Mouse (Mus musculus): ENCODE measurements at regions not wholly inside any gene's neighbourhood (a gene's known extent, or its start where the extent isn't known, plus 50 kb on each side); places are given as distances from the start of the nearest gene placed in this dataset.

DNA sequence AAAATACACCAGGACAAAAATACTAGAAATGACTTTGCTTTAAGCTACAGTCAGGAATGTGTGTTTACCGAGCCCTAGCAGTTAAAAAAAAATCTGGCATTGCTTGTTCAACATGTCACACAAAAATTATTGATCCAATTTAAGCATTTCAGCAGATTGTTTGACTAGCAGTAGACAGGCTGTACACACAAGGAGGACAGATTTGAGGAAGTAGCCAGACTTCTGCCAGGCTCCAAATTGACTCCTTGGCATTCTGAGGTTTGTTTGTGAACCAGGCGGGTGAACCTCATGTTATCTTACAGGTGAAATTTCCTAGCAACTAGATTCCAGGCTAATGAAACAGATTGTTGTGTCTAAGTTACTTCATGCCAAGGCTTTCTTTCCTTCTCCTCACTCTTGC lies 348.8 kb downstream of the Hs3st3b1 start:
- DNase-seq (ENCODE audit: low read depth, low spot score) = no peak

DNA sequence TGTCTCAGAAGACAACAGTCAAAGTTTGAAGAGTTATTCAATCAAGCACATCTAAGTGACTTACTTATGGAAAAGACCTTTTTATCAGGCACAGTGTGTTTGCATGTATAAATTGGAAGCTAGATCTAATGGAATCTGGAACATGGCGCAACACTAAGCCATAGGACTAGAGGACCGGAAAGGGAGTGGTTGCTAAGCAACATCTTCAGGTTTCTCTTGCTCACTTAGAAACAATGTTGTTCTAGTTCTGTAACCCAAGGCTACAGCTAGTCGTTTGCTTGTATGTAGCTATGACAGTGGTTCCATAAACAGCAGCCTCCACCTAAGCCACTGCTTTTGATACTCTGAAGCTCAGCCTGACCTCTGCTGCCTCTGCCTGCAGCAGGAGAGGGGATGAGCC lies 338.8 kb downstream of the Hs3st3b1 start:
- no peak for DNase-seq (ENCODE audit: low read depth, low spot score)

DNA sequence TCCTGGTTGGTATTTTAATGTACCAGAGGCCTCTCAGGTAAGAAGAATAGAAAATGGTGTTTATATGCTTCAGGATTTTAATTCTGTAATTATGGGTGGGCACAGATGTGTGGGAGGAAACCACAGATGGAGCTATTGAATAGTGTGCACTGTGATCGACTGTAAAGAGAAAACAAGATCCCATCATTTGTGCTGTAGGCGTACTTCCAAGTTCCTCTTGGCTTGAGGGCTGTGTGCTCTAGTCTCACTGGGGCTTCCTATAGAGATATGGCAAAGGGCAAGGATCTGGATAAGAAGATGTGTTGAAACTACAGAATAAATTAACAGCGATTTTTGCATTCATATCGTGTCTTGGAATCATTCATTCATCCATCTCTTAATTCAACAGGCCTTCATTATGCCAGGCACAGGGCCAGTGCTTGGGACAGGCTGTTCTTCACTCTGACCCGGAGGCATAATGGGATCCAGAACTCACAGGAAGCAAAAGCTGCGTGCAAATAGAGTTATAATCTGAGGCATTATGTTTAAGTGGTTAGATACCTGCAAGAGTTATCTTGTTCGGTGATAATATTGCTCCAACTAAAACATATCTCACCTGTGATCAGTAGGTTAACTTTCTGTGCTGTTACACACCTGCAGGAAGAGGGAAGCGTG lies 336.7 kb downstream of the Hs3st3b1 start:
- DNase-seq (ENCODE audit: low read depth, low spot score) = no peak

DNA sequence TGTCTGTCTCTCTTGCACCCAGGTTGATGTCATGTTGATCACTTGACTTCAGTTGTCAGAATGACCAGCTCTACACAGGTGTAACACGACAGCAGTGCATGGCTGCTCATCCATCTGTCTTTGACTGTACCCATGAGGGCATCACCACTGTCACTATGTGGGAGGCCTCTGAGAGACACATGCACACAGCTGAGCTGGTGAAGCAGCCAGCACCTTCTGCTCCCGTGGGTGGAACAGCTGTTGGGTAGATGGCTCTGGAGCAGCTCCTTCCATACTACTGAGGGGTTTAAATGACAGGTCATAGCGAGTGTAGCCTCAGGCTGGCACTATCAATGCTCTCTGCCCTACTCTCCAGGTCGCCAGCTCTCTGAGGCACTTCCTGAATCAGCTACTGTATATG lies 301.9 kb downstream of the Hs3st3b1 start:
- DNase-seq (ENCODE audit: low read depth, low spot score) = peak; percentile 9

DNA sequence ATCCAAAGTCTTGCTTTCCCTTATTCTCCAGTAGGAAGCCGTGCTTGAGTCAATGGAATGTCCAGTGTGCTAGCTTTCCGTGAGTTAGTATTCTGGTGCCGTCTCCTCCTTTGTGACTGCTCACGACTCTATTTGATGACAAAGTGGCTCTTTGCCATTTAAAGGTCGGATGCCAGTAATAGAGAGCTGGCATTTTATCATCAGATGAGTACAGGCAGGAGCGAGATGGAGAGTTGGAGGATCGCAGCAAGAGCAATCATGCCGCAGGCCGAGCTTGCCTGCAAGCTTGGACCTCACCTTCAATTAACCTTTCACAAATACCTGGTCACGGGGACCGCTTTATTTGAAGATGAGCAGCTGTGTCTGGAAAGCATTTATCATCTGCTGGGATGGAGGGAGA lies 291.8 kb downstream of the Hs3st3b1 start:
- DNase-seq (ENCODE audit: low read depth, low spot score) = no peak

DNA sequence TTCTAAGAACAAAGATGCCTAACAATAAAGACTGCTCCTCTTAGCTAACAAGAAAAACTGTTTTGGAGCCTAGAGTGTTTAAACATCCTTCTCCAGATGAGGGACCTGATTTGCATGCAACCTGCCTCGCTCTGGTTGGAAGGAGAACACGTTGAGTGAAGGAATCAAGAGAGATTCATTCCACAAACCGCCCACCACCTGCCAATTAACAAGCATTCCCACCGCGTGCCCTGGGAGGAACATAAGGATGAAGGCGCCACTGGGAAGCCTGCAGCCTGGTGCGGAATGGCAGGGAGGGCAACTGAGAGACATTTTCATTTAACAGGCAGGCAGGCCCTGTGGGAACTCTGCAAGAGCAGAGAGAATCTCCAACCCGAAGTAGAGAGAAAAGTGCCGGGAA lies 265.0 kb downstream of the Hs3st3b1 start:
- no peak for DNase-seq (ENCODE audit: low read depth, low spot score)

DNA sequence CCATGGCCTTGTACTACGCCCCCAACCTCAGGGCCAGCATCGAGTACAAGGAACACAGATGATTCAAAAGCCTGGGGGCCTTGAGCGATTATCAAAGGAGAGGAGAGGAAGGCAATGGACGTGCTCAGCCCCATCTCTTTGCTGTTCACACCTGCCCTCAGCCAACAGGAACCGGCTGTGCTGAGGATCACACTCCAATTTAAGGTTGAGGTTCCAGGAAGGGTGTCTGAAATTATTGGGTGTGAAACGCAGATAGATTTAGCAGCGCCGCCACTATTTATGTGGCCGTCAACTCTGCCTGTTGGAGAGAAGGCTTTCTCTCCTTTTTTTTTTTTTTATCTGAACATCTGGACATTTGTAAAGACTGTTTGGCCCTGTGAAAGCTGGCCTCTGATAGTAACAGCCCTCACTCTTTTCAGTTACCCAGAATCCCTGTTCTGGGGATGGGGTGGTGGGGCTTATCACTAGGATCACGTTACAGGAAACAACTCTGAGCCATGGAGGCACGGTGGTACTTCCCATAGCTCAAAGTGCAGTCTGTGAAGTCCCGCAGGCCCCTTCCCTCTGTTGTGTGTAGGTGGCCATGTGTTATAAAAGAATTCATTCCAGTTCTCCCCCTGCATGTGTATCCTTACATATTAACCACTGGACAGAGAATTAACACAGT lies 256.7 kb downstream of the Hs3st3b1 start:
- no peak for DNase-seq (ENCODE audit: low read depth, low spot score)

DNA sequence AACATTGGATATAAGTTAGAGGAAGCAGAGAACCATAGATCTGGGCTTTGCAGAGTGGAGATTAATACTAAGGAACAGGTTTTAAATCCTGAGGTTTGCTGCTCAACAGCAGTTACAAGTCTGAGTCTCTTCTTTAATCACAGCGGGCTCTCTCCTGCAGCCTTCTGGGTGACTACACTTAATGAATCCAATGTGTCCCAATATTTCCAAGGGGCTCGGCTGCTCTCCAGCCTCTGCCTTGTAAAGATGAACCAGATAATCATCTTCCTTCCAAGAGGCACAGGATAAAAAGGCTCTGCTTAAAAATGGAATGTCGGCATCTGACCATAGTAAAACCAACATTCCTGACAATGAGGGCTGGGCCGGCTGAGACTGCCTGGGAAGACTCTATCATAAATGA lies 251.6 kb downstream of the Hs3st3b1 start:
- DNase-seq (ENCODE audit: low read depth, low spot score) = no peak

DNA sequence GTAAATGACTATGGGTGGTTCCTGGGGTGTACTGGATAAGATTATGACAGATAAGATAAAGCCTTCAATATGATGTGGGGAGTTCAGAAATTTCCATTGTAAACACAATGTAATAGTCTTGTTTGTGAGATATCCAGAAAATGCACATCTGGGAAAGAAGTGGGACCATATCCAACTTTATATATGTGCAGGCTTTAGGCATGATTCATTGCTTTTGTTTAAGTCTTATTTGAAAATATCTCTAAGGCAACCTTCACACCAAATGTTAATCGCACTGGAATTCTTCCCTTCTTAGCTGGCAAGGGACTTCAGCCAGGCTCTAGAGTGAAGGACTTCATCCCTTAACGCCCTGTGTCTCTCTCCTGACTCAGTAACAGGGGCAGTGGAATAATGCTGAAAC lies 250.3 kb downstream of the Hs3st3b1 start:
- no peak for DNase-seq (ENCODE audit: low read depth, low spot score)

DNA sequence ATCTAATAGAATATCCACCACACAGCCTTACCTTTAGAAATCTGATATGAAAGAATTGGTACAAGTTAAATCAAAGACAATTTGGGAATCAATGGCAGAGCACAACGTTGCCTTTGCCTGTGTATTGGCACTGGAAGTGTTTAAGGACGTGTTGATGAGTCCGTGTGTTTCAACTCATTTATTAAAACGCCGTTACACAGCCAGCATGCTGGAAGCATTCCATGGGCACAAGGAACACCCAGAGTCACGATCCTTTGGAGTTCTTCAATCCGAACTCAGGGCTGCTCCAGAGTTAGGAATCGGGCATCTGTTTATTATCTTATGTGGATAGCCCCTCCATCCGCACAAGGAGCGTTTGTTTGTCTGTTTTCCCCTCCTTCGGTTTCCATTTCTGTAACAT lies 244.2 kb downstream of the Hs3st3b1 start:
- DNase-seq (ENCODE audit: low read depth, low spot score) = no peak

DNA sequence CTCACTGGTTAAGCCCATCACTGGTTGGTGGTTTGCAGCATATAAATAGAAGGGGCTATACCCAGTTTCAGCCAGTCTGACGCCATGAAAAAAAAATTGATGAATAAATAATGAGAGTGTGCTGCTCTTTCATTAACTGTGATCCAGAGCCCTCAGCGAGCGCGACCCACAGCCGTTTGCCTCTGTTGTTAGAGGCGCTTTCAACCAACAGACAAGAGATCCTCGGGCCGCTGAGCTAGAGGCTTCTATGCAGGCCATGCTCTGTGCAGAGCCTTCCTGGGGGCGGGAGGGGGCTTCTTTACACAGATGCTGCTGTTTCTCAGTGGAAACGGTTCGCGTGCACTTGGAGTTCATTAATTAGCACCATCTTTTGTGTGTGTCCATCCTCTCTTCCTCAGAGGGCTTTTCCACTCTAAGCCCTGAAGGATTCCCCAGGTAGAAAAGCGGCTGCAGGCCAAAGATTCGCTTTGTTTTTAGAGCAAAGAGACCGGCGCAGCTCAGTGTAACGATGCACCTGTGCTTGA lies 243.6 kb downstream of the Hs3st3b1 start:
- no peak for DNase-seq (ENCODE audit: low read depth, low spot score)

DNA sequence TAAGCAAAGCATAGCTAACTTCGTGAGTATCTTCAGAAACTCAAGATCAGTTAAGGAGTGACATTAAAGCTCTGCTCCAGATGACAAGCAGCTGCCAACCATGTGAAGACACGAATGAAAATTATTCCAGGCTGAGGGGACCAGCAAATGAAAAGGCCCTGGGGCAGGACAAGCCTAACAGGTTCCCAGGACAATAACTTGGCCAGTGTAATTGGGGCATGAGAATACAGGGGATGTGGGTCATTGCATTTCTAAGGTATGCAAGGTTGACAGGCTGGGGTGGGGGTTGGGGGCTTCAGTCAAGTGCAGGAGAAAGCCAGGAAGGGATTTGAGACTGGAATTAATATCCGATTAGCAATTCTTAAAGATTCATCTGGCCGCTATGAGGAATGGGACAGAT lies 242.6 kb downstream of the Hs3st3b1 start:
- DNase-seq (ENCODE audit: low read depth, low spot score) = no peak

DNA sequence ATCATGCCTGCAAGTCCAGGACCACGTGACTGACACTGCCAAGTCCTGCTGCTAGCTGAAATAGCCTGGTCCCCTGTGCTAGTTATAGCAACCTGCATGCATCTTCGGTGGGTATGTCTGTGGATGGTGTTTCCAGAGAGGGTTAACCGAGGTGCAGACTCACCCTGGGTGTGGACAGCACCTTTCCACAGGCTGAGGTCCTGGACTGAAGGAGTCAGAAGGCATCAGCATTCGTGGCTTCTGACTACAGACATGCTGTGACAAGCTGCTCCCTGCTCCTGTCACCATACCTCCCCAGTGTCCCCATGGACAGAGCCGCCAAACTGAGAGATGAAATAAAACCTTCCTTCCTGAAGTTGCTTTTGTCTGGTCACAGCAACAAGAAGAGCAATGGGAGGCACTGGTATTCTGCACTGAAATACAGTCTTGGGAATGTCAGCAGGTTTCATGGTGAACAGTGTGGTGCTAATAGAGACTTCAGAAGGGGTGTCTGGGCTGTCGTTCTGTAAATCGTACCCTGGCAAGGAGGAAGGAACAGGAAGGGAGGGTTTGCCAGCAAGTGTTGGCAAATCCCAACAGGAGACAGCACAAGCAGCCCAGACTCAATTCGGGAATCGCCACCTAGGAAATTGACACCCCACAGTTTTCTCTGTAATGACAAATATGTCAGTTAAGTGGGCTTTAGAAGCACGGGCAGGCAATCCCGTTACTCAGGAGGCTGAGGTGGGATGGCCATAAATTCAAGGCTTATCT lies 237.7 kb downstream of the Hs3st3b1 start:
- DNase-seq (ENCODE audit: low read depth, low spot score) = no peak

DNA sequence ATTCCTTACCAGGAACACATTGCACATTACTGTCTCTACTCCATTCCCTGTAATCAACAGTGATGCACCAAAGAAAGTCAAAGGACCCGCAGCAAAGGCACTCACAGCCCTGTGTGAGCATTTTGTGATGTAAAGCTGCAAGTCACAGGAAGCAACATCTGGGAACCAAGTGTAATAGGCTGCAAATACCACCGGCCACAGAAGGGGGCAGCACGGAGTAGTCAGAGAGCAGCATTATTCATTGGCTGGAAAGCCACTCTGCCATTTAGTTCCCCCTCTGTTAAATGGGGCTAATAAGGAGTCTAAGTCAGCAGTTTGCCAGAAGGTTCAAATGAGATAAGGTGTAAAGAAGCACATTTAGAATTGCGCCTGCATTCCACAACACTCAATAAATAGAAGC lies 231.0 kb downstream of the Hs3st3b1 start:
- DNase-seq (ENCODE audit: low read depth, low spot score) = no peak

DNA sequence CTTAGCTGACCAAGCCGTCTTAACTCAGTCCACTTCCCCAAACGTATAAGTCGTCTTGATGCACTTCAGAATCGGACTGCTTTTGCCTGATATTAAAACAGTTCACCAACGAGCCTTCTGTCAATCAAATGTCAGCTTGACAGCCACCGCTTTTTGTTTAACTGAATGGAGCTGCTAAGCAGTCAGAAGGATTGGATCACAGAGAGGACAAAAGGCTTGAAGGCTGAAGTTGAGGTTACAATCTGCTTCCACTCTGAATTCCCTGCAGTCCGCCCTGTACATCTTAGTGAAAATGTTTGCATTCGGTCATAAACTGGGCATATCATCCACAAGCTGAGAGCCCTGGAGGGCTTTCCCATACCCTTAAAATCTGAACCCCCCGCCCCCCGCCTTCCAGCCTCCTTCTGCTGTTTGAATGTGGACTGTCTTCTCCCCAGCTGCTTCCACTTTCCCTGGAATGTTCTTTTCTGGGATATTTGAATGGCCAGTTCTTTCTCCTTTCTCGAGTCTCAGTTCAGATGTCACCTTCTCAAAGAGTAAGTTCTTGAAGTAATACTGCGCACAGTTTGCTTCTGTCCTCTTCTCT lies 217.0 kb downstream of the Hs3st3b1 start:
- no peak for DNase-seq (ENCODE audit: low read depth, low spot score)

DNA sequence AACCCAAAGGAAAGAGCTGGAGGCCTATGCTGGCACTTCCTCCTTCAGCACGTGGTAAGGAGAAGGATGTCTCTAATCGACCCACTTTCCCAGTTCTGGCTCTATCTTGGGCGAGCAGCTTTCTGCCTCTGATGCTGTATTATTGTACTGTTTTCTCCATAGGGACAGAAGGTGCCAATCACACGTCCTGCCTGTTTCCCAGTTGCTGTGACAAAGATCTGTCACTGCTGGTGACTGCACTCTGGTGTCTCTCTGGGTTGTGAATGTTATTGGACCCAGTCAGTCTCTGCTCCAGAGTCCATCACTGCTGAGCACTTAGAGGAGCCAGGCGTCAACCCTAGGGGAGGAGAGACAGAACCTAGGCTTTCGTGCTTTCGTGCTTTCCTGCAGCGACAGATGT lies 216.0 kb downstream of the Hs3st3b1 start:
- DNase-seq (ENCODE audit: low read depth, low spot score) = no peak

DNA sequence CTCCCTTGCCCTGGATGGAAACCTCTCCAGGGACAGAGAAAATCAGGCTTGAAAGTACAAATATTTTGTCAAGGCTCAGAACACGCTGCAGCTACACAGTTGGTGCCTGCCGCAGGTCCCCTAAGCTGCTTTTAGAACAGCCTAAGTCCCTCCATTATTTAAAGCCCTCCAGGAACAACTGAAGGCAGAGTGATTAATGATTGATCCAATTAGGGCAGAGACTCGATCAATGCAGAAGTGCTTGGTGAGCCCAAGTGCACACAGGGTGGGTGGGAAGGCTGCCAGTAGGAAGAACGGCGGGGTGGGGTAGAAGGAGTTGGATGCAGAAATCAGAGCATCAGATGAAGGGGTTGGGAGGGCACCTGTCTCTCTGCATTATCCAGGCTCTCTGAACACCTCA lies 215.0 kb downstream of the Hs3st3b1 start:
- DNase-seq (ENCODE audit: low read depth, low spot score) = no peak

DNA sequence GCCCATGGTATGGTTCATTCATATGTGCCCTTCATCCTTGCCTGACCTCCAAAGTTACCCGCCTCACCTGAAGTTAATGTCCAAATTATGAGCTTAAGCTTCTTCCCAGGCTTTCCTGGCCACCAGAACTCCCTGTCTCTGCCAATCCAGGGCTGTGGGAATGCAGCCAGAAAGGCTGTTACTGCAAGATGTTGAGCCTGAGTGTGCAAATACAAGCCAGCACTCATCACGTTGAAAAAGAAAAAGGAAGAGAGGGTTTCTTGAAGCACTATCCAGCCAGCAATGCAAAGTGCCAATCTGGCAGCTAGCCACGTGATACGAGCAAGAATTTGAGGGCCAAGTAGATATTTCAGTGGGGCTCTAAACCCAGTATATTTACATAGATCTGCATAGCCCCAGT lies 213.7 kb downstream of the Hs3st3b1 start:
- peak; percentile 31 for DNase-seq (ENCODE audit: low read depth, low spot score)

DNA sequence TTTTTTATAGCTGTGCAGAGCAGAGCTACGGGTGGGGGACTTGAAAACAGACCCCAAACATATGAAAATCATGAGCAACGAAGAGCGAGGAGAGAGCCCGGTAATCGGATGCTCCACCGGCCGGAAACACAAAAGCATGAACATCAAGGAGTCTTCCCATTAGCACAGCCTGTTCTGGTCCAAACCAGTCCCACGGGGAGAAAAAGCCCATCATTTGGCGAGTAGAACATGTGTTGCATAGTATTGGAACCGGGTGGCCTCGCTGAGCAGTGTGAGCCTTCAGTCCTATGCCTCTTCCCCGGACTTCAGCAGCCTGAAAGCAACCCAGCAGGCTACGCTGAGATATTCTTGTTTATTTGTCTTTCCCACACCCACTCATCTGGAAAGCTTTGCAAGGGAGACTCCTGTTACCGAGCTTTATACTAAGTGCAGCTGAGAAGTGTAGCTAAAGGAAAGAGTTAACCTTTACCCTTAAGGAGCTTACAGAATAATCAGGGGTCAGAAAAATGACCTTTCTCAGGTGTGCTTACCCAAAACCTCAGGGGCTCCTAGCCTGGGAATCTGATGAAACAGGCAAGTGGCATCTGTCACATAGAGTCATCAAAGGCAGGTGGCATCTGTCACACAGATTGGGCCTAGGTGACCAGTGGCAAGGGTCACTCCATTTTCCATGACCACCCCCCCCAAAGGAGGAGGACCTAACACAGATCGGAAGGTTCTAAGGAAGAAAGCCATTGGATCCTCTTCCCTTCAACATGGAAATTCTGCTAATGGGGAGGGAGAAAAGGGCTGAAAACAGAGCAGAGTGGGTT lies 209.8 kb downstream of the Hs3st3b1 start:
- no peak for DNase-seq (ENCODE audit: low read depth, low spot score)

DNA sequence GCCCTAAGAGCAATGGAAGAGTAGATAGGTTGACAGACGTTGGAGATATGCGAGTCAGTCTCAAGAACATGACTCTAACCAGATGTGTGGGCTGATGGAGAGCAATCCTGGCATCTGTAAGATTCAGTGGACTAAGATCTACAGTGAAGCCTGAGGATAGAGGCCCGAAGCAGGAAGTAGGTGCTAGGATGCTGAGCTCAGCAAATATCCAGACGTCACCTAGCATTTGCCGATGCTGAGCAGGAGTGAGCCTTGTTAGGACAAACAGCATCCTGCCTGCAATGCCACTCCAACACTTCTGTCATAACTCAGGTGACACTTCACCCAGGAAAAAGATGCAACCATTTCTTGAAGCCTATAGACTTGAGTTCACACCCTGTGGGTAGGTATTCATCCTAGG lies 199.8 kb downstream of the Hs3st3b1 start:
- DNase-seq (ENCODE audit: low read depth, low spot score) = no peak

DNA sequence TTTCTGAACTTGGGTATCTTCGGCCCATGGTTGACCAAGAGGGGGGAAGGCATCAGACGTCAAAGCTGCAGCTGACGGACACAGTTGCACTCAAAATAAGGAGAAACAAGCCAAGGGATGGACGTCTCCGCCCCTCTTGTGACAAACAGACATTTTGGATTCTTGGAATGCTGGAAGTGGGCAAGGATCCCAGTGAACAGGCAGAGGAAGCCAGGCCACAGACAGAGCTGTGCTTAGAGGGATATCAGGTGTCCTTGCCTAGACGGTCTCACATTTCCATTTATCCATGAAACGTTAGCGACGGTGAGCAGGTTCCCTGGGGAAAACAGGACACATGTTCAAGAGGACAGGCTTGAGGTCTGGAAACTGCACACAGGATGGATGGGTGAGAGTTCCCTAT lies 191.2 kb downstream of the Hs3st3b1 start:
- DNase-seq (ENCODE audit: low read depth, low spot score) = no peak

DNA sequence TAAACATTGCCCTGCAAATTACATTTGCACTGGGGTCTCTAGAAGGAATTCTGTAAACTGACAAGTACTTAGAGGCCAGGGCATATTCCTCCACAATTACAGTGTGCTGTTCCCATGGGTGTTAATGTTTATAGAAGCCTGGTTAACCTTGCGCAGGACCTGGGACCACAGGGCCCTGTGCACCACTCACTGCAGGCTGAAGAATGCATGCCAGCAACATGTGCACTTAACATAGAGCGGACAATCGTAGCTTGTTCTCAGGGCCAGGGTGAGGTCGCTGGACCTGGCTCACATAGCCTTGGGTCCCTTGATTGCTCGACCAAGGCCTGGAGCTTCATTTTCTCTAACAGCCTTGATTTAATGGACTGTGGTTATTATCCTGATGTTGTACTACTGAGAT lies 168.8 kb downstream of the Hs3st3b1 start:
- DNase-seq (ENCODE audit: low read depth, low spot score) = no peak
